Mouse (Mus musculus) small intestine, adult 2 months (tissue): ENCODE results near the gene Dpp6.

Experiments
- CTCF ChIP-seq: fragments of 200-500 bp; IDR thresholded peaks from 2 replicates; pipeline ENCODE4 v1.5.1; 2012; ENCODE audit warnings: low read depth, mild to moderate bottlenecking, control low read depth, inconsistent platforms, low read length, moderate library complexity, mixed read lengths; ENCODE audit not compliant: insufficient replicate concordance, insufficient read length; ENCODE audit errors: extremely low read depth
- POLR2A ChIP-seq: fragments of 200-500 bp; IDR thresholded peaks from 2 replicates; pipeline ENCODE4 v1.6.1; 2012; ENCODE audit warnings: low read depth, mild to moderate bottlenecking, control low read depth, inconsistent platforms, low read length, moderate library complexity

DNA sequence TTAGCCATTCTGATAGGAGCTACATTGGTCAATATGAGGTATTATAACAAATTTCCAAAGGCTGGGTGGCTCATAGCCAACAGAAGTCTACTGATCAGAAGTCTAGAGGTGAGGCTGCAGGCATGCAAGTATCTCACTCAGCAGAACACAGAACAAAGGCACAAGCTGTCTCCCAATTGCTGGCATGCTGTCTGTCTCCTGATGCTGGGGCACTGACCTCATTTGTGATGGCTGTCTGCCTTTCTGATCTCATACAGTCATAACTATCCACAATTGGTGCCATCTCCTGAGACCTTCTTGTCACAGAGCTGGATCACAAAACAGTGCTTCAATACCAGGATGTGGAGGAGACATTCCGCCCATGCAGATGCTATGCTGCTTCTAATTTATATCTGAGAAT, 709.9 kb downstream of the Dpp6 start:
- TF ChIP-seq POLR2A (no peak), CTCF (no peak)
